Mouse (Mus musculus) kidney, postnatal 25 days (tissue): ENCODE results near the gene Rapgef1.
A peak's percentile ranks its signal among the peaks of the same experiment; 100 is the strongest.
"Not testable (repeated sequence)": the region's sequence is repeated elsewhere in the genome, so short reads cannot be mapped to it uniquely, and the experiment has no call there.

Source experiments
- DNase-seq, 2 experiments: peaks; one replicate each; pipeline ENCODE4 v3.0.0; 2021; ENCODE audit warnings: mixed read lengths in 2 of 2

Rapgef1 gene

DNA sequence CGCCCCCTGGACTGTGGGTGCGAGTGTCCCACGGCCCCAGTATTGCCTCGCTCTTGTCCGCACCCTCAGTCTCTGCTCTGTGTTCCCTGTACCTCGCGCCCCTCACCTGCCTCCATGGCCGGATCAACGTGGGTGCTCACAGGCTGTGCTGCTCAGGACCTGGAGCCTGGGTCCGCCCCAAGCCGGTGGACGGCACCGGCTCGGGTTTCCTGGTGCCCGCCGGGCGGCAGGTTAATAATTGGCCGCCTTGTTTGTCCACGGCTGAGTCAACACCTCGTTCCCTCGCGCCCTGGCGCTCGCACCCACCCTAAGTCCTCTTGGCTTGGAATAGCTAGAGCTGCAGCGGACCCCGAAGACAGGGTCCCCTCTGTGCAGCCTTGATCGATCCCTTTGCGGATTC, 132.0 kb downstream of the Rapgef1 start, which contains the start of gene Gm13420:
TSS of gene Gm13420 (minus strand) at position 189 of the 400 bp plus-strand sequence.
- DNase-seq: peak; percentile 77 to 91

DNA sequence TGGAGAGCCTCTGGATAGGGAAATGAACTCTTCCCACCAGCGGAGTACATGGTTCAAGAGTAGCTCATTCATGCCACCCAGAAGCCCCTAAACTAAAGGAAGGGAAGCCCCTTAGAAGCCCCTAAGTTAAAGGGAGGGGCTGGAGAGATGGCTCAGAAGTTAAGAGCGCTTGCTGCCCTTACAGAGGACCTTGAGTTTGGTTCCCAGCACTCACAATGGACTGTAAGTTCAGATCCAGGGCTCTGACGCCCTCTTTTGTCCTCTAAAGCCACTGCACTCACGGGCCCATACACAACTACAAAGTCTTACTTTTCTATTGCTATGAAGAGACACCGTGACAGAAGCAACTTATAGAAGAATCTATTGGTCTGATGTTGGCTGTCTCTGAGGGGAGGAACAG, 132.9 kb downstream of the Rapgef1 start:
- no peak for DNase-seq

DNA sequence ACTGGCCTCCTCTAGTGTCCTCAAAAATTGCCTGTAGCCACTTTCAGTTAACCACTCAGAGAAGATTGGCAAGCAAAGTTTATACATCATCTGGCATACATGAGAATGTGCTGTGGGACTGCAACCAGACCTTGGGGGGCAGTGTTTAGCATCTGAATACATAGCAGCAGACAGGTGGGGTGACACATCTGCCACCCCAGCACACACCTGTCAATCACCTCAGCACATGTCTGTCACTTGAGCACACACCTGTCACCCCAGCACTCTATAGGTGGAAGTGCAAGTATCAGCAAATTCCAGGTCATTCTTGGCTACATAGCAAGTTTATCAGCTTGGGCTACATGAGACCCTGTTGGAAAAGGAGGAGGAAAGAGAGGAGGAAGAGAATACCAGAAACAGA, 136.2 kb downstream of the Rapgef1 start:
- no peak for DNase-seq

DNA sequence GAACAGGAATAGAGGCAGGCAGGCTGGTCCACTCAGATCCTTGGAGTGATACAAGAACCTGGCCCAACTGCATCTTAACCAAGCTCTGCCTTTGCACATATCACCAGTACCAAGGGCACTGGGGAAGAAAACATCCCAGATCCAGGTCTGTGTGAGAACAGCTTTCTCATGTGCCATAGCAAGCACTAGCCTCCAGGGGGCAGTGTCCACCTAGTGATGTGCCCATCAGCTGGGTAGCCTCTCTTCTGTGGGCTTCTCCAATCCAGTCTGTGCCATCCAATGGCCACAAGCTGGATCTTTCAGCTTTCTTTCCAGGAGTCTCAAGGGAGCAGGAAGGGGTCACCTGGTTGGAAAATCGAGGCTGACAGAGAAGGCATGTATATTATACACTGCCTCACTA, 145.3 kb downstream of the Rapgef1 start:
- DNase-seq: peak; percentile 77 to 79

DNA sequence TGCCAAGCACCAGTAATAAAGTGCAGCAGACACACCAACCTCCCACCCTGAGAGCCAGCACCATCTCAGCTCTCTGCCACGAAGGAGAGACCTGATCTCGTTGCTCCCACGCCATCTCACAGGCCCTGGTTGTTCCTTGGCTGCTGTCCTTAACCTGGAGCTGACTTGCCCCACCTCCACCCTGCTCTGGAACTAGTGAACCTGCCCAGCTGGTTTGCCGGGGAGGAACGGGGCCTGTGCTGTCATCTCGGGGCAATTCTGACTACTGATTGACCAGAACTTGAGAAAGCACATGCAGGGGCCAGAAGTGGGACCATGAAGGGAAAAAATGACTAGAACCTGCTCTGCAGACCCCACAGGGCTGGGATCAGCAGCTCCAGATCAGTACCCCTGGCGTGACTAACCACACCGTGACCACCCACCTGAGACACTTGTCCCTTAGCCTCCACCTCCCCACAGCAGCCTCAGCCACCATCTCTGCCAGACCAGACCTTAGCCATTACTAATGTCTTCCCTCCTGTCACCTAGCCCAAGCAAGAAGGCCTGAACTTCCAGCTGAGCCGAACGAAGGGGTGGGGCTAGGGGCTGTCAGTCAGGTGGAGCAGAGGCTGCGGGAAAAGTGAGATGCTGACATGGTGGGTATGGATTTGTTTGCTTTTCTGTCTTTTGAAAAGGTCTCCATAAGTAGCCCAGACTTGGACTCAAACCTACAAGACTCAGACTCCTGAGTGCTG, 148.6 kb downstream of the Rapgef1 start:
- peak; percentile 64 to 85 for DNase-seq

DNA sequence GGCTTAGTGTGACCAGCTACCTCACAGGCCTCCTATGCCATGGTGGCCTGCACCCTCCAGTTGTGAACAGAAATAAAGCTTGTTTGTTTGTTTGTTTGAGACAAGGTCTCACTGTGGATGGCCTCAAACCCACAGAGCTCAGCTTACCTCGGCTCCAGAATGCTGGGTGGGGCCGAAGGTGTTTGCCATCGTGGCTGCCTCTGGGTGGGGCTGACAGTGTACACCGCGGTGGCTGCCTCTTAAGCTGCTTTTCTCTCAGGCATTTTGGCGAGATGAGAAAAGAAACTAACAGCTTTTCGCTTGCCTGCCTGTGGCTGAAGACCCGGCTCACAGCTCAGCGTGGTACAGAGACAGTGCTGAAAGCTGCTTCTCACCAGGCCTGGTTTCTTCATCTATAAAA, 149.4 kb downstream of the Rapgef1 start:
- no peak for DNase-seq

DNA sequence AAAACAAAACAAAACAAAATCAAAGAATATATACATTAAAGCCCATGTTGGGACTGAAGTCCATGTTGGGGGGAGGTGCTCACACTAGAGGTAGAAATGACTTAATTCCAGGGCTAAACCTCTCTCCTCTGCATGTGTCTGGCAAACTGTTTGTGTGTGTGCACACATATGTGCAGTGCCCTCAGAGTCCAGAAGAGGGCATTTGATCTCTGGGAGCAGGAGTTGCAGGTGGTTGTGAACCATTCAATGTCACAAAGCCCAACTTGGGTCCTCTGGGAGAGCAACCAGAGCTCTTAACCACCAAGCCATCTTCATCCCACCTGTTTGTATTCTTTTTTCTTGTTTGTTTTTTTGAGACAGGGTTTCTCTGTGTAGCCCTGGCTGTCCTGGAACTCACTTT, 150.6 kb downstream of the Rapgef1 start:
- DNase-seq: no peak

DNA sequence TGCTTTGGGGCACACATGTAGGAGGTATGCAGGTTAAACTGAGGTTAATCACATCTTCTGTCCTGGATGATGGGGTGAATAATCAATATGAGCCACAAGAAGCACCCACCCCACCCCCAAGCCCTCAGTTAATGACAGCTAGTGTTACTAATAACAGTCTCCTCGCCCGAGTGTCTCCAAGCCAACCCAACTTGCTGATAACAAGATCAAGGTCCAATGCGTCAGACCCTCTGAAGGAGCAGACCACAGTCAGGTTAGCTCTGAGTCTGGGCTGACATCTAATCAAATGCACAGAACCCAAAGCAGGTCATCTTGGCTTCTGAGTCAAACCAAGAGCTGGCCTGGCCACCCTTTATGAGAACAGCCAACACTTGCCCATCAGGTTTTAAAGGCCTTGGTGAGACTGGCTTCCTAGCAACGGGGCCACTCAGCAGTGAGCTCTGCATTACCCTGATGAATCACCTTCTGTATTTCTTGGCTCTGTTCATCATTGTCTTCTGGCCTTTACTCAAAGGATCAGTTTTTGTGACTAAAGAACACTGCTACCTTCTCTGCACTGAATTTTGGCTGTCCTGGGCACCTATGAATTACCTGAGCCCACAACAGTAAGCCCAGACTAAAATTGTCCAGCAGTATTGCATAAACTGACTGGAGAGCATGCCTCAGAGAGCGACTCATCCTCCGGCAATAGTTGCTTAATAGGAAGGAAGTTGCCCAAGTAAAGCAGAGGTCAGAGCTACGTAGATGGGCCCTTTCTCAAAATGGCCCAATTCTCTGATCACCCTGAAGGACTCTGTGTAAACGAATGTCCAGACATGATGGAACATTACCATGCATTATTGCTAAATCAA, 152.3 kb downstream of the Rapgef1 start:
- no peak for DNase-seq

DNA sequence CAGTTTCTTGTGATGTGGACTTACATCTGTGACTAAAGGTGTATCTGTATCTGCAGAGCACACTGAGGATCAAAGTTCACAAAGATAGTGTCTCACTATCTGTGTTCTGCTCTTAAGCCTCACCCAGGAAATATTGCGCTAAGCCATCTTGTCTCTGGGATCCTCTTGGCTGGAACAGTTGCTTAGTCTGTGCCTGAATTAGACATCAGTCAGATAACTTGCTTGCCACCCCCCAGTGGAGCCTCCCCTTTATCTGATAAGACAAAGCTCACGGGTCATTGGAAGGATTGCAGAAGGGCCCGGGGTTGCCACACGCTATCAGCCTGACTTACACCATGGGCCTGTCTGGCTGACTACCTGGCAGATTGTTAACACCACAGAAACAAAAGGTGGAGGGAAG, 153.8 kb downstream of the Rapgef1 start:
- no peak for DNase-seq

DNA sequence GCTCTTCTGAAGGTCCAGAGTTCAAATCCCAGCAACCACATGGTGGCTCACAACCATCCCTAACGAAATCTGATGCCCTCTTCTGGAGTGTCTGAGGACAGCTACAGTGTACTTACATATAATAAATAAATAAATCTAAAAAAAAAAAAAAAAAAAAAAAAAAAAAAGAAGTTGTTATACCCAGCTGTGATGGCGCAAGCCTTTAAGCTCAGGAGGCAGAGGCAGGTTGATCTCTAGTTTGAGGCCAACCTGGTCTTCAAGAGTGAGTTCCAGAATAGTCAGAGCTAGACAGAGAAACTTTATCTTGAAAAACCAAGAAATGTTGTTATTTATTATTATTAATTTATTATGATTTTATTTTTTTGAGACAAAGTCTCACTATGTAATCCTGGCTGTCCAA, 161.7 kb downstream of the Rapgef1 start:
- DNase-seq: not testable (repeated sequence)

DNA sequence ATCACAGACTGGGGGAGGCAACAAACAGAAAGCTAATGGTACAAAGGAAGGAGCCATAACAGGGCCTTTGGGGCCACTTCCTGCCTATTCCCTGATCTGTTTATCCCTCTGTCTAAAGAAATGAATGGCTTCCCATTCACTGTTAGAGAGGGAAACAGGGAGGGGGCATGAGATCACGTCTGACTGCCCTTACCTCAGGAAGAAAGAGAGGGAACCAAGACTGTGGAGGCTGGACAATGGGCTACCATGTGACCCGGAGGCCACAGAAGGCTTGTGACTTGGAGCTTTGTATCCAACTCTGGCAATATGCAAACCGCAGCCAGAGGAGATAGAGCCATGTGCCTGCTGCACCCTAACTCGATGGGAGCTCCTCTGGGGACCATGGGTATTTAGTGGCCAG, 164.8 kb downstream of the Rapgef1 start:
- no peak for DNase-seq

DNA sequence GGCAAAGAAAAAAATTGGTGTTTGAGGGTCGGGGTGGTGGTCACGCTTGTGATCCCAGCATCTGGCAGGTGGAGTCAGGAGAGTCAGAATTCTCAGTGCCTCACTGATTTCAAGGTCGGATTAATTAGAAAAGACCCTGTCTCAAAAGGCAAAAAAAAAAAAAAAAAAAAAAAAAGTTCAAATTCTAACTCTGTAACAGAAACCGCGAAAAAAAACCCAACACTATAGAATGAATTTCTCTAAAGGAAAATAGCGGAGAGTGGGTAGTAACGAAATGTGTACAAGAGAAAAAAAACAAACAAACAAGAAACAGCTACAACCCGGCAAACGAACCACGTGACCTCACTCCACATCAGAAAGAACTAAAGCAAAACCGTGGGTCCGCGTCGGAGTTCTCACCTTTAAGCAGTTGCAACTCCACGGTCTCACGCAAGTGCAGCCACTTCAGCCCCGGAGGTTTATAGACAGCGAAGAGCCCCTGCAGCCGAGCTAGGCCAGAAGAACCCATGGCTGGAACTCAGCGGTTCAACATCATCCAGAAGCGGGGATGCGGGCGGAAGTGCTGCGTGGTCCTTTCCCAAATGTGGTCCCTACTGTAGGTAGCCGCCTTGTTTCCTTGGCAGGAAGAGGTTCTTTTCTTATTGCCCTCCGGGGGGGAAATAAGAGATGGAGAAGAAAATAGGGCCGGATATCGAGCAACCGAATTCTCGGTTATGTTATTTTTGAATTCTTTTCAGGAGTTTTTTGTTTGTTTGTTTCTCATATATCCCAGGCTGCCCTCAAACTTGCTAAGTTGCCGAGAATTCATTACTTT, 167.8 kb downstream of the Rapgef1 start, which contains the start of gene Coq4:
TSS of gene Coq4 (plus strand) at position 390 of the 814 bp plus-strand sequence.
- DNase-seq: peak; percentile 95

DNA sequence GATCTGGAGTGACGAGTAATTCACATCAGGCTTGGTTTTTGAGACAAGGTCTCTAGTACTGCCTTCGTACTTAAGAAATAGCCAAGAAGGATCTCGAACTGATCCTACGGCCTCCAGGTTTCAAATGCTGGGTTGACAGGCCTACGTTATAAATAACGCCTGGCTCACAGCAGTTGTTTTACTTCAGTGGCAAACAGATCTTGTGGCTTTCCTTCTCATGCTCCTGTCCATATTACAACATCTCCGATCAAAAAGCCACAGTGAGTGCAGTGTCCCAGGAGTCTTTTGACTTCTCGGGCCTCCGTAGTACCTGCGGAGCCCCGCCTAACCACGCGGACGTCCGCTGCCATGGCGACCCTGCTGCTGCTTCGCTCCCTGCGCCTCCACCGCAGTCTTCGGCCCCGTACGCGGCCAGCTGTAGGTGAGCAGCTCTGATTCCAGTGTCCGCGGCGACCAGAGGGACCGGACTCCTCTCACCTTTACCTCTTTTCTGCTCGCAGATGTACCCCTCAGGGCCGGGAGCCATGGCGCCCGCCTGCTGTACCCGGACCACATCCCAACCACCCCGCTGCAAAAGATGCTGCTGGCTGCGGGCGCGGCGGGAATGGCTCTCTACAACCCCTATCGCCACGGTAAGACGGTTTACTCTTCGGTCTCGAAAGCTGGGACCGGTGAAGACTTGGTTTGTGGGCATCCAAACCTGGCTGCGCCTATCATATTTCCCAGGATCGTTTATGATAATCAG, 168.6 kb downstream of the Rapgef1 start, which contains the start of gene Trub2:
TSS of gene Trub2 (minus strand) at position 566 of the 745 bp plus-strand sequence.
- DNase-seq: peak; percentile 89 to 94
